Mouse (Mus musculus) hindbrain, embryonic 11.5 days (tissue): ENCODE measurements at regions not wholly inside any gene's neighbourhood (a gene's known extent, or its start where the extent isn't known, plus 50 kb on each side); places are given as distances from the start of the nearest gene placed in this dataset.

Experiments
- ATAC-seq: fragments of 200-750 bp; cut with Nextera tagmentation; 2 replicates; pipeline ENCODE4 v1.8.0; 2017; ENCODE audit warnings: mild to moderate bottlenecking, moderate TSS enrichment, moderate library complexity; ENCODE audit not compliant: low FRiP score
- DNase-seq: peaks from one replicate; pipeline ENCODE4 v3.0.0-alpha.2; 2015; ENCODE audit warnings: low spot score
- H3K27ac ChIP-seq: fragments of 300-500 bp; sonication (generic); 2 replicates; pipeline ENCODE4 v1.5.1; 2014; ENCODE audit warnings: mild to moderate bottlenecking, low read depth, low read length
- H3K27me3 ChIP-seq: fragments of 300-500 bp; sonication (generic); 2 replicates; pipeline ENCODE4 v1.6.1; 2014; ENCODE audit warnings: mild to moderate bottlenecking, low read length, moderate library complexity, mixed read lengths; ENCODE audit not compliant: control insufficient read depth, insufficient read depth
- H3K36me3 ChIP-seq: fragments of 300-500 bp; sonication (generic); 2 replicates; pipeline ENCODE4 v1.6.1; 2014; ENCODE audit warnings: mild to moderate bottlenecking, low read length, moderate library complexity, mixed read lengths; ENCODE audit not compliant: control insufficient read depth, insufficient read depth
- H3K4me1 ChIP-seq: fragments of 300-500 bp; sonication (generic); replicated peaks from 2 replicates; pipeline ENCODE4 v1.6.1; 2014; ENCODE audit warnings: low read length, mixed read lengths; ENCODE audit not compliant: control insufficient read depth, insufficient read depth
- H3K4me2 ChIP-seq: fragments of 300-500 bp; sonication (generic); replicated peaks from 2 replicates; pipeline ENCODE4 v1.6.1; 2014; ENCODE audit warnings: mild to moderate bottlenecking, low read depth, low read length
- H3K4me3 ChIP-seq: fragments of 300-500 bp; sonication (generic); 2 replicates; pipeline ENCODE4 v1.5.1; 2014; ENCODE audit warnings: low read depth, low read length
- H3K9ac ChIP-seq: fragments of 300-500 bp; sonication (generic); 2 replicates; pipeline ENCODE4 v1.6.1; 2014; ENCODE audit warnings: low read depth, low read length
- H3K9me3 ChIP-seq: fragments of 300-500 bp; sonication (generic); 2 replicates; pipeline ENCODE4 v1.6.1; 2016; ENCODE audit warnings: low read length; ENCODE audit not compliant: control insufficient read depth
- WGBS: fragments of 180-500 bp; shearing (Covaris S2); extraction: QIAGEN DNeasy Blood & Tissue Kit; methylation state at CpG from one replicate; pipeline ENCODE4 v1.1.7; 2014; 5-methylcytosine and 5-hydroxymethylcytosine counted together

DNA sequence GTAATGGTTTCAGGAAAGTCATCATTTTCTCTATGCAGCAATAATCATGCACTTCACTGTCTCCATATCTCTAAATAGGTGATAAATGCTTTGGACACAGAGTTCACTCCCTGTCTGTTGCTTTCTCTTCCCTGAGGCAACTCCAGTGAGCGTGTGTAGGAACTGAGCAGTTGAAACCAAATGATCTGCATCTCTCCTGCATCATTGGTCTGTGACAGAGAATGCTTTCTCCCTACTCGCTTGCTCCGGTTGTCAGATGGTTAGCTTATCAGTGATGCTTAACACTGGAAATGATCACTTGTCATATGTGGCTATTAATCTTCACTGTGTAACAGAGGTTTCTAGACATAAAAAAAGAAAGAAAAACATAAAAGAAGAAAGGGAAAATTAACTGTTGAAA is 969.7 kb upstream of the Sel1l start:
- no peak overlapping the region for H3K4me3 ChIP-seq
- ATAC-seq (no peak), DNase-seq (no peak)
- WGBS: 77% methylated on average over 3 of the region's 3 CpGs
- H3K9me3 ChIP-seq: no peaks in the 10 kb centered on the region
- H3K9ac ChIP-seq: no peak overlapping the region
- no peaks in the 10 kb centered on the region for H3K27me3 ChIP-seq
- no peak overlapping the region for H3K4me2 ChIP-seq
- no peaks in the 10 kb centered on the region for H3K4me1 ChIP-seq
- H3K27ac ChIP-seq: no peak overlapping the region
- H3K36me3 ChIP-seq: no peaks in the 10 kb centered on the region

DNA sequence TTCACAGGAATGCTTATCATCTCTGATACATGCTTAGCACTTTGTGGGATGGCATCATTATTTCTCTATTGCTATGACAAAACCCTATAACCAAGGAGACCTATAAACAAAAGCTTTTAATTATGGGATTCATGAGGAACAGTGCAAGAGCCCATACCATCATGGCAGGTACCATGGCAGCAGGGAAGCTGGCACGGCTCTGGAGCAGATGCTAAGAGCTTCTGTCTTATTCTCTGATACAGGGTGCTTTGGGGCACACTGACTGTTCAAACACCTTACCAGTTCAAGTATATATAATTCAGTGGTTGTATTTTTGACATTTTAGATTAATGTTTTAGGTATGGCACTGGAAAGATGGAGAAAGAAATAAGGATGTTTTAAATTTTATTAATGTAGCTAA is 952.2 kb upstream of the Sel1l start:
- WGBS: 100% methylated on average over 1 of the region's 1 CpGs
- Histone ChIP-seq H3K27ac (no peak overlapping the region), H3K4me3 (no peak overlapping the region), H3K9me3 (no peaks in the 10 kb centered on the region), H3K4me1 (no peaks in the 10 kb centered on the region), H3K27me3 (no peaks in the 10 kb centered on the region), H3K4me2 (no peak overlapping the region), H3K9ac (no peak overlapping the region), H3K36me3 (no peaks in the 10 kb centered on the region)
- DNase-seq (no peak), ATAC-seq (no peak)

DNA sequence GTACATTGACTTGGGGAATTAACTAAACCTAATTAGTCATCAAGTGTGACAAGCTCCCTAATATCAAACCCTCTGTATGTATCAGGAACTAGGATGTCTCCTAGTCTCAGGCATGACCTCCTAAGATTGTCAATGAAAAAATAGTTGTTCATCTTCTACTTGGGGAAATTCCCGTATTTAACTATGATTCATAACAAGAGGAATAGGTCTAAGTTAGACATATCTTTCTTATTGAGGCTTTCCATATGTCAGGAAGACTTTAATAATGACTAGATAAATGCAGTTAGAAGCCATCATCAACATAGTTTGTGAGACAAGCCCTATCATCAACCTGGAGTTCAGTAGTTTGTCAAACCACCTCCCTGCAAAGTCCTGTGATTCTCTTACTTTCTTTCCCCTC is 934.4 kb upstream of the Sel1l start:
- Histone ChIP-seq H3K27ac (no peak overlapping the region), H3K4me3 (no peak overlapping the region), H3K27me3 (no peaks in the 10 kb centered on the region), H3K4me2 (no peak overlapping the region), H3K9ac (no peak overlapping the region), H3K4me1 (no peaks in the 10 kb centered on the region), H3K36me3 (no peaks in the 10 kb centered on the region), H3K9me3 (no peaks in the 10 kb centered on the region)
- 76% methylated on average over 1 of the region's 1 CpGs for WGBS
- ATAC-seq (no peak), DNase-seq (no peak)

DNA sequence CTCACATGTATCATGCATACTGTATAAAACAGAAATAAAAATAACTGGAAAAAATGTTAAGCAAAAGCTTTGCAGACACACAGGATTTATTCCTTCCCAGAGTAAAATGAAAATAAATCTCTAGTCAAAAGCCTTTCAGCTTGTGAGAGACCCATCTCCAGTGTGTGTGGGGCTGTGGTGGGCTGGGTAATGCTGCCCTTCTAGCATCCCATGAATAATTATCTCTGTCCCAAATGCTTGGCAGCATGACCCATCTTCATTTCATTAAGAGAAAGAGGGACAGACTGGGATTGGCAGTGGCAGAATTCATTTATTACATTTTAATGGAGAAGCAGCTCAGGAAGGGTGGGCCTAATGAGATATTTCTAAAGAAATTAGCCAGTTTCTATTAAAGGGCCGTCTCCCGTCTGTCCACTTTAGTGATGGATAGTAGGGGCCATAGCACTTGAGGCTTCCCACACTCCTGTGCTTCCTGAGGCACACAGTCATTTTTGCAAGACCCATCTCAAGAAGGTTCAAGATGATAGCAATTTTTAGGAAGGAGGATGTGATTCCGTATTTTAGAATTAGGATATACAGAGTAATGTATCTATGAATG is 930.8 kb upstream of the Sel1l start:
- DNase-seq (no peak), ATAC-seq (peak; percentile 68)
- H3K36me3 ChIP-seq: no peaks in the 10 kb centered on the region
- H3K4me2 ChIP-seq: no peak overlapping the region
- H3K4me3 ChIP-seq: no peak overlapping the region
- H3K9me3 ChIP-seq: no peaks in the 10 kb centered on the region
- H3K27me3 ChIP-seq: no peaks in the 10 kb centered on the region
- H3K9ac ChIP-seq: no peak overlapping the region
- H3K4me1 ChIP-seq: no peaks in the 10 kb centered on the region
- WGBS: 74% methylated on average over 3 of the region's 3 CpGs
- H3K27ac ChIP-seq: no peak overlapping the region

DNA sequence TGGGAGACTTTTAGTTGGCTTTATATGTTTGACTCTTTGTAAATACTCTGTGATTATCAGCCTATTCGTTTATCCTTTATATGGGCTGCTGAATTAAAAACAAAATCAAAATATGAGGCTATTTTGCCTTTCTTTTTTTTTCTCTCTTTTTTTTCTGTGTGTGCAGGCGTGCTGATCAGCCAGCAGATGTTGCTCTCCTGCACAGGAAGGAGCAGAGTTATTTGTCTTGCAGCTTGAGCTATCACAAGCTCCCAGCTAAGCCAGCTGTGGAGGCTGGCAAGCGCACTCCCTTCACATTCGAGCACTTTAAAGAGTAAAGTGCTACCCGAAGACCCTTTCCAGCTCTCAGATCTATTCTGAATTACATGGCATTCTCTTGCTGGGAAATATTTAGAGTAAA is 926.7 kb upstream of the Sel1l start:
- Histone ChIP-seq H3K27me3 (no peaks in the 10 kb centered on the region), H3K9ac (no peak overlapping the region), H3K36me3 (no peaks in the 10 kb centered on the region), H3K4me1 (no peaks in the 10 kb centered on the region), H3K4me2 (no peak overlapping the region), H3K27ac (no peak overlapping the region), H3K4me3 (no peak overlapping the region), H3K9me3 (no peaks in the 10 kb centered on the region)
- 72% methylated on average over 5 of the region's 5 CpGs for WGBS
- DNase-seq: no peak
- ATAC-seq: no peak

DNA sequence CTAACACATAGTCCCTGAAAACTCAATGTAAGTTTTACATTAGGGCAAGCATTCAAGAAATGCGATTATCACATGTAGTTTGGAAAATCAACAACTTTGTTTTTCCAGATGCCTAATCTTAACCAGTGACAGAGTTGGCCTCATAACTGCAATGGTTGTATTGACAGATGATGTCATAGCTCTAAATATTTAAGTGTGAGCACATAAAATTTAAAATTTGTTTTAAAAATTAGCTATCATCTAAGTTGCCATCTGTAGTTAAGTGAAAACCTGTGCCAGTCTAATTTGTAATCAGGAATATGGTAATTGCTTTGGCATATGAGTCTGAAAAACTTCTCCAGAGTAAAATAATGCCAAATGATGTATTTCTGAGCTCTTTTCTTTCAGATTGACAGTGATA is 899.6 kb upstream of the Sel1l start:
- H3K4me2 ChIP-seq: no peak overlapping the region
- H3K9ac ChIP-seq: no peak overlapping the region
- H3K36me3 ChIP-seq: no peaks in the 10 kb centered on the region
- H3K4me1 ChIP-seq: no peaks in the 10 kb centered on the region
- no peaks in the 10 kb centered on the region for H3K9me3 ChIP-seq
- 85% methylated on average over 1 of the region's 1 CpGs for WGBS
- DNase-seq (no peak), ATAC-seq (no peak)
- H3K27ac ChIP-seq: no peak overlapping the region
- H3K27me3 ChIP-seq: no peaks in the 10 kb centered on the region
- no peak overlapping the region for H3K4me3 ChIP-seq

DNA sequence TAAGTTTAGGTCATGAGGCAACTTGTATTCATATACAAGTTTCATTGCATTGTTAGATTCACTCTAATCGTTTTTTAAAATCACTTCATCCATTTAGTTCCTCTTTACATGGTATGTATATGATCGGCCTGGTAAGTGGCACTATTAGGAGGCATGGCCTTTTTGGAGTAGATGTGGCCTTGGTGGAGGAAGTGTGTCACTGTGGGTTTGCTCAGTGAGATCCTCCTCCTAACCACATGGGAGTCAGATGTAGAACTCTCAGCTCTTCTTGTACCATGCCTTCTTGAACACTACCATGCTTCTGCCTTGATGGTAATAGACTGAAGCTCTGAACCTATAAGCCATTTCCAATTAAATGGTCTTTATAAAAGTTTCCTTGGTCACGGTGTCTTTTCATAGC is 891.9 kb upstream of the Sel1l start:
- no peak for ATAC-seq

DNA sequence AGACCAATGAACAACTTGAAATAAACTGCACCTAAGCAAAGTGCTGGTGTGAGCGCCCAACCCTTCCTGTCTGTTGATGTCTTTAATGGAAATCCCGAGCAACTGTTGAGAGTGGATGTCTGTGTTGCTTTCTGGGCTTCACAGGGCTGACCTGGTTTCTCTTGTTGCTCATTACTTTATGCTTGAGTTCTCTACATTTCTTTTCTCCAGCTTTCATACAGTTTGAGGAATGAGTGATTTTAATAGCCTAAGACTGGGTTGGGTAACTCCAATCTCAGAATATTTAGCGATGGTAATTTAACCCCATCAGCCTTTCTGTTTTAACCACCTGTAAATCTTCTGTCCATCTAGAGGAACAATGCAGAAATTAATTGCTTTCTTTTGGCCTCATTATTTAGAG is 890.2 kb upstream of the Sel1l start:
- Histone ChIP-seq H3K27ac (no peak overlapping the region), H3K36me3 (no peaks in the 10 kb centered on the region), H3K27me3 (no peaks in the 10 kb centered on the region), H3K4me3 (no peak overlapping the region), H3K9me3 (no peaks in the 10 kb centered on the region), H3K4me2 (no peak overlapping the region), H3K9ac (no peak overlapping the region), H3K4me1 (no peaks in the 10 kb centered on the region)
- 95% methylated on average over 3 of the region's 3 CpGs for WGBS
- ATAC-seq: no peak
- no peak for DNase-seq

More for the DNA sequence above, 891.9 kb upstream of the Sel1l start:
- no peaks in the 10 kb centered on the region for H3K27me3 ChIP-seq
- no peak overlapping the region for H3K9ac ChIP-seq
- H3K4me1 ChIP-seq: no peaks in the 10 kb centered on the region
- H3K4me3 ChIP-seq: no peak overlapping the region
- H3K9me3 ChIP-seq: no peaks in the 10 kb centered on the region
- 87% methylated on average over 3 of the region's 3 CpGs for WGBS
- no peak for DNase-seq
- no peaks in the 10 kb centered on the region for H3K36me3 ChIP-seq
- H3K27ac ChIP-seq: no peak overlapping the region
- no peak overlapping the region for H3K4me2 ChIP-seq

DNA sequence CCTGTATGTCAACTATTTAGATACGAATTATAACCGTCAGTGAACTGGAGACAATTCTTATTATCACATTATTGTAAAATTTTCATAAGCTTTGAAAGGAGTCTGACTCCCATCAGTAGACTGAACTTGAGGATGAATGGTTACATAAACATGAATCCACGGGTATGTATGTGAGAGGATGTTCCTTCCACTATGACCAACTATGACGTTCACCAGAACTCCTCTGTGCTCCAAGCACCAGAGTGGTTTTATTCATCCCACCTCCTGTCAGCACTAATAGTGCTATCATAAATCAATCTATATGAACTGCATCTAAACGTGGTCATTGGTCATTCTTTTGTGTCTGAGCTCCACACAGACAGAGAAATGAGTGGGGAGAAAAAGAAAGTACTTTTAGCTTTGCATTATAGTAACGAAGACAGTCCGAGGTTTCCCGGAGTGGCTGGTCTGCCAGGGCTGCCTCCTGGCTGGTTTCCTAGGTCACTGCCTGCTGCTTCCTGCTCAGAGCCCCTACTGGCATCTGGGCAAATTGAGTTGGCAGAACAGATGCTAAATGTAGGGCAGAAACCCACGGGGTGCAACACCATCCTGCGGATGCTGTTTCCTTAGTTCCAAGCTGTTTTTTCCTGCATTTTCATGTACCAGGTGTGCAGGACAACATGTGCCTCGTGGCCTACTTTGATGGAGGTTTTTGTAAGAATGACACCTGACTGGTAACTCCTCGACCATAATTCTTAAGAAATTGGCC is 888.8 kb upstream of the Sel1l start:
- Histone ChIP-seq H3K27me3 (no peaks in the 10 kb centered on the region), H3K36me3 (no peaks in the 10 kb centered on the region), H3K9me3 (no peaks in the 10 kb centered on the region), H3K9ac (no peak overlapping the region), H3K4me3 (no peak overlapping the region), H3K4me2 (no peak overlapping the region), H3K4me1 (no peaks in the 10 kb centered on the region), H3K27ac (no peak overlapping the region)
- no peak for ATAC-seq
- DNase-seq: no peak
- 81% methylated on average over 12 of the region's 12 CpGs for WGBS
